In the genomic region with DNA sequence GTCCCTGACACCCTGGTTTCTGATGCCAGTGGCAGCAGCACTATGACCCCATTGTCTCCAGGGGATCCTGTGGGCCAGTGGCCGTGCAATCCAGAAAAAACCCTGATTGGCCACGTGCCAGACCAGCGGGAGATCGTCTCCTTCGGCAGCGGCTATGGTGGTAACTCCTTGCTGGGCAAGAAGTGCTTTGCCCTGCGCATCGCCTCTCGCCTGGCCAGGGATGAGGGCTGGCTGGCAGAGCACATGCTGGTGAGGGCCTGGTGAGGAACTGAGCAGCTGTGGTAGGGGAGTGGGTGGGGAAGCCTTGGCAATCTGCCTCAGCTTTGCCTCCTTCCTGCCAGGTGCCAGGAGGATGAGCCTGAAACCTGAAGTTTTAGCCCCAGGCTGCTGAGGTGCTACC, we compare ENCODE assay signal across 19 mouse cellular contexts. TPM values are rescaled to one million over a fixed set of nuclear protein-coding genes. Genes with fewer than 3 reads are reported as not detected.
DNase-seq lines count a peak whose midpoint lies in the region; ATAC-seq and TF ChIP-seq lines count a peak whose summit lies in the region.
"Had no signal": no experiment of that assay in that cellular context is flagged by ENCODE, and none has a peak within 500 bp of the region (broad histone marks: within the 10 kb centered on the region; RNA-seq: fewer than 3 reads in every experiment).

No protein-coding gene starts in this region.

- no peaks in the 10 kb centered on the region; the same call in 1 of the 2 replicates for H3K36me3 ChIP-seq in kidney, adult 2 months (ENCODE audit: control insufficient read depth, insufficient read depth, low read length)

- no peak for TF ChIP-seq POLR2A in kidney, adult 2 months (IDR thresholded peaks at IDR 0.05; ENCODE audit: low read depth, low read length)

- 69% methylated on average over 9 of the region's 9 CpGs for WGBS in kidney, adult 2 months

- no peaks in the 10 kb centered on the region for H3K4me1 ChIP-seq in kidney, adult 2 months (ENCODE audit: control insufficient read depth, insufficient read depth, low read length)

- H3K27me3 ChIP-seq in kidney, adult 2 months (replicated peaks; ENCODE audit: control insufficient read depth, insufficient read depth, low read length): no peaks in the 10 kb centered on the region
- H3K27me3 ChIP-seq: heart, embryonic 13.5 days; intestine, embryonic 15.5 days; liver, embryonic 12.5 days; lung, embryonic 15.5 days; midbrain, embryonic 15.5 days; Patski; stomach, embryonic 15.5 days had no signal

- TF ChIP-seq CTCF in kidney, adult 2 months (conservative IDR thresholded peaks at IDR 0.05; ENCODE audit: insufficient read depth, insufficient read length, low read depth, low read length): no peak

- ATAC-seq in cerebellum, adult (ENCODE audit: insufficient number of reproducible peaks, low FRiP score, low TSS enrichment): no peak
- ATAC-seq: intestine, embryonic 15.5 days; liver, embryonic 12.5 days; midbrain, embryonic 15.5 days; Patski had no signal

- H3K4me3 ChIP-seq in kidney, adult 2 months (ENCODE audit: insufficient read depth, low read depth, low read length): no peak overlapping the region
- H3K4me3 ChIP-seq: heart, embryonic 13.5 days; intestine, embryonic 15.5 days; liver, embryonic 12.5 days; lung, embryonic 15.5 days; midbrain, embryonic 15.5 days; stomach, embryonic 15.5 days had no signal

- no peak overlapping the region for H3K27ac ChIP-seq in kidney, adult 2 months (ENCODE audit: insufficient read depth, low read depth, low read length)
- H3K27ac ChIP-seq: heart, embryonic 13.5 days; intestine, embryonic 15.5 days; liver, embryonic 12.5 days; lung, embryonic 15.5 days; midbrain, embryonic 15.5 days; stomach, embryonic 15.5 days had no signal

- DNase-seq in cerebellum, adult 18-20 months: peak; percentile 30 to 51
- peak; percentile 43 for DNase-seq in kidney, postnatal 10 days
- no peak for DNase-seq in kidney, adult 2 months
- peak; percentile 32 for DNase-seq in urinary bladder, postnatal 14 days (ENCODE audit: low spot score)
- DNase-seq in urinary bladder, postnatal 4 days (ENCODE audit: low spot score in 2 of 2): no peak
- no peak for DNase-seq in retina, embryonic 14.5 days (ENCODE audit: low spot score)
- DNase-seq in kidney, adult 11 months: no peak
- DNase-seq: embryo, embryonic 11 days; kidney, postnatal 25 days; thymus, postnatal 14 days had no signal

RNA-seq across cellular contexts. Expression of gene Pck2, which starts 4.3 kb away (rescaled TPM):
- 22.9 and 27.4 TPM in 2 replicates for polyA plus RNA-seq in kidney, adult 2 months (2012; rRNA removed)

RNA-seq across cellular contexts. Expression of gene Dcaf11, which starts 15.5 kb away (rescaled TPM):
- 223 and 243 TPM in 2 replicates for polyA plus RNA-seq in kidney, adult 2 months (2012; rRNA removed)

RNA-seq across cellular contexts. Expression of gene A730061H03Rik, which starts 15.9 kb away (rescaled TPM):
- 0.75 and 1.4 TPM in 2 replicates for polyA plus RNA-seq in kidney, adult 2 months (2012; rRNA removed)
- polyA plus RNA-seq: midbrain, embryonic 15.5 days had no signal

RNA-seq across cellular contexts. Expression of gene Nrl, which starts 19.6 kb away (rescaled TPM):
- not detected in 2 replicates for polyA plus RNA-seq in kidney, adult 2 months (2012; rRNA removed)
- polyA plus RNA-seq: heart, embryonic 13.5 days; intestine, embryonic 15.5 days; liver, embryonic 12.5 days; lung, embryonic 15.5 days; neural tube, embryonic 11.5 days; Patski; stomach, embryonic 15.5 days had no signal

RNA-seq across cellular contexts. Expression of gene Fitm1, which starts 31.1 kb away (rescaled TPM):
- 115 and 116 TPM in 2 replicates for polyA plus RNA-seq in kidney, adult 2 months (2012; rRNA removed)
- polyA plus RNA-seq: Patski had no signal

Comparison
In these comparisons a context has a peak if more than half of its experiments do, and no peak if none do; other contexts are left out.
1. DNase-seq: peak in cerebellum, adult 18-20 months (2 of 2), kidney, postnatal 10 days (single experiment) and urinary bladder, postnatal 14 days (single experiment); none in kidney, adult 2 months (single experiment), urinary bladder, postnatal 4 days (0 of 2), retina, embryonic 14.5 days (single experiment) and kidney, adult 11 months (single experiment).